Mouse (Mus musculus) lung, postnatal 36 days (tissue): Measurements from ENCODE around the gene Morf4l2.
"Not testable (repeated sequence)": the region's sequence is repeated elsewhere in the genome, so short reads cannot be mapped to it uniquely, and the experiment has no call there.

ENCODE experiments used
- DNase-seq: peaks from one replicate; pipeline ENCODE4 v3.0.0; 2022; ENCODE audit warnings: mixed read lengths

The Morf4l2 gene

DNA sequence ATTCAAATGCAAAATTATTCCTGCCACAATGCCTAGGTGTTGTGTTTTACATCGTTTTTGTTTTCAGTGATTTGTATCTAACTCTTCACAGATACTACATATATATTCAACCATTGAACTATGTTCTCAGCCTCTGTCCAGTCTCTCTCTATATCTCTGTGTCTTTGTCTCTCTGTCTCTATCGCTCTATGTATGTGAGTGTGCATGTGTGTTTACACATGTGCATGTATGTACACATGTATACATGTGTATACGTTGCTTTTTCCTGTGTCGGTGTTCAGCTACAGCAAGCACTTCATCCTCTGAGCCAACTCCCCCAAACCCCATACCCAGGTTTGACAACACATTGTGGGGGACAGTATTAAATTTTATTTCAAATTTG, 51.2 kb downstream of the Morf4l2 start:
- DNase-seq = no peak

DNA sequence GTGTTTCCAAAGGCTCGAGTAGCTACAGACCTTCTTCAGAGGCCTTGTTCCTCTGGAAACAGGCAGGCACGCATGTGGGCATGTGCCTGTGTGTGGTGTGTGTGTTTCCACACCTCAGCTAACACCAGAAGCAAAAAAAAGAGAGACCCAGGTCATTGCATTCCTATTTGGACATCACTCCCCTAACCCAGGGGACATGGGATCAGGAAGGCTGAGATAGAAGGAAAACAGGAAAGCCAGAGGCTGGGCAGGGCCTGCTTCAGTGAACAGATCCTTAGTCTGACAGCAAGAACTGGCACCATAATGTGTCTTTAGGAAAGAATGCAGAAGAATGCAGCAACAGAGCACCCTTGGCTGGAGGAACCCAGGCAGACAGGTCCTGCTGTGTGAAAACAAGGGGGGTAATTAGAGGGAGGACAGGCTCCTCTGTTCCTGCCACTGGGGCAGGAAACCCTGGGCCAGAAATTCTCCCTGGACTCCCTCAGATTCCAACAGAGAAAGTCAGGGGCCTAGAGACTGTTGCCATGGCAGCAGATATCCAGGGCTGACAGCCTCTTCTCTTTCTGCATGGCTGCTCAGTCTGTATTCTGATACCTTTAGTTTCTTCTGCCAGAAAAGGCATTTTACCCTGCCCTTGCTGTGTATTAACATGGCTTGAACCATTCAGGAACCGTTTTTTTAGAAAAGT, 51.7 kb downstream of the Morf4l2 start:
- not testable (repeated sequence) for DNase-seq
